Mouse (Mus musculus): ENCODE results near the gene Frmd6. TPM values are rescaled to one million over a fixed set of nuclear protein-coding genes. Genes with fewer than 3 reads are reported as not detected.

Gene Frmd6
- total RNA-seq, 1 experiment from 2014 or later, result 5.2 TPM

GRCm38 (mm10) chr12:70837792-70838321, 12.5 kb downstream of the Frmd6 start:
- ATAC-seq (ENCODE audit: extremely low read depth, insufficient number of reproducible peaks, low FRiP score, poor library complexity, severe bottlenecking), result no peak

GRCm38 (mm10) chr12:70845371-70845770, 20.1 kb downstream of the Frmd6 start:
- ATAC-seq (ENCODE audit: extremely low read depth, insufficient number of reproducible peaks, low FRiP score, poor library complexity, severe bottlenecking), result no peak

GRCm38 (mm10) chr12:70849024-70849423, 23.7 kb downstream of the Frmd6 start:
- no peak for ATAC-seq (ENCODE audit: extremely low read depth, insufficient number of reproducible peaks, low FRiP score, poor library complexity, severe bottlenecking)

- no peak for ATAC-seq (ENCODE audit: extremely low read depth, insufficient number of reproducible peaks, low FRiP score, poor library complexity, severe bottlenecking)
Measured at GRCm38 (mm10) chr12:70849517-70850291, 24.4 kb downstream of the Frmd6 start.

- no peak for ATAC-seq (ENCODE audit: extremely low read depth, insufficient number of reproducible peaks, low FRiP score, poor library complexity, severe bottlenecking)
Measured at GRCm38 (mm10) chr12:70851342-70851960, 26.1 kb downstream of the Frmd6 start.

GRCm38 (mm10) chr12:70853026-70853425, 27.7 kb downstream of the Frmd6 start:
- ATAC-seq (ENCODE audit: extremely low read depth, insufficient number of reproducible peaks, low FRiP score, poor library complexity, severe bottlenecking), result no peak

- ATAC-seq (ENCODE audit: extremely low read depth, insufficient number of reproducible peaks, low FRiP score, poor library complexity, severe bottlenecking), result no peak
Measured at GRCm38 (mm10) chr12:70855678-70856077, 30.4 kb downstream of the Frmd6 start.

GRCm38 (mm10) chr12:70856776-70857175, 31.5 kb downstream of the Frmd6 start:
- no peak for ATAC-seq (ENCODE audit: extremely low read depth, insufficient number of reproducible peaks, low FRiP score, poor library complexity, severe bottlenecking)

GRCm38 (mm10) chr12:70863281-70863680, 38.0 kb downstream of the Frmd6 start:
- no peak for ATAC-seq (ENCODE audit: extremely low read depth, insufficient number of reproducible peaks, low FRiP score, poor library complexity, severe bottlenecking)

- ATAC-seq (ENCODE audit: extremely low read depth, insufficient number of reproducible peaks, low FRiP score, poor library complexity, severe bottlenecking), result no peak
Measured at GRCm38 (mm10) chr12:70867780-70868179, 42.5 kb downstream of the Frmd6 start.

- no peak for ATAC-seq (ENCODE audit: extremely low read depth, insufficient number of reproducible peaks, low FRiP score, poor library complexity, severe bottlenecking)
Measured at GRCm38 (mm10) chr12:70868190-70868987, 43.1 kb downstream of the Frmd6 start.

- no peak for ATAC-seq (ENCODE audit: extremely low read depth, insufficient number of reproducible peaks, low FRiP score, poor library complexity, severe bottlenecking)
Measured at GRCm38 (mm10) chr12:70868988-70869291, 43.6 kb downstream of the Frmd6 start.

GRCm38 (mm10) chr12:70873544-70873943, 48.2 kb downstream of the Frmd6 start:
- no peak for ATAC-seq (ENCODE audit: extremely low read depth, insufficient number of reproducible peaks, low FRiP score, poor library complexity, severe bottlenecking)

GRCm38 (mm10) chr12:70876270-70876998, 51.1 kb downstream of the Frmd6 start:
- no peak for ATAC-seq (ENCODE audit: extremely low read depth, insufficient number of reproducible peaks, low FRiP score, poor library complexity, severe bottlenecking)

- no peak for ATAC-seq (ENCODE audit: extremely low read depth, insufficient number of reproducible peaks, low FRiP score, poor library complexity, severe bottlenecking)
Measured at GRCm38 (mm10) chr12:70877926-70878710, 52.8 kb downstream of the Frmd6 start.

- no peak for ATAC-seq (ENCODE audit: extremely low read depth, insufficient number of reproducible peaks, low FRiP score, poor library complexity, severe bottlenecking)
Measured at GRCm38 (mm10) chr12:70880396-70880975, 55.2 kb downstream of the Frmd6 start.

- no peak for ATAC-seq (ENCODE audit: extremely low read depth, insufficient number of reproducible peaks, low FRiP score, poor library complexity, severe bottlenecking)
Measured at GRCm38 (mm10) chr12:70881340-70881739, 56.0 kb downstream of the Frmd6 start.

GRCm38 (mm10) chr12:70881854-70882253, 56.5 kb downstream of the Frmd6 start:
- ATAC-seq (ENCODE audit: extremely low read depth, insufficient number of reproducible peaks, low FRiP score, poor library complexity, severe bottlenecking), result no peak
